Mouse (Mus musculus): Measurements from ENCODE around the gene Rnf216. TPM values are rescaled to one million over a fixed set of nuclear protein-coding genes. Genes with fewer than 3 reads are reported as not detected.

The Rnf216 gene
- polyA plus RNA-seq, 2 experiments: 9.7 to 10.8 TPM

DNA sequence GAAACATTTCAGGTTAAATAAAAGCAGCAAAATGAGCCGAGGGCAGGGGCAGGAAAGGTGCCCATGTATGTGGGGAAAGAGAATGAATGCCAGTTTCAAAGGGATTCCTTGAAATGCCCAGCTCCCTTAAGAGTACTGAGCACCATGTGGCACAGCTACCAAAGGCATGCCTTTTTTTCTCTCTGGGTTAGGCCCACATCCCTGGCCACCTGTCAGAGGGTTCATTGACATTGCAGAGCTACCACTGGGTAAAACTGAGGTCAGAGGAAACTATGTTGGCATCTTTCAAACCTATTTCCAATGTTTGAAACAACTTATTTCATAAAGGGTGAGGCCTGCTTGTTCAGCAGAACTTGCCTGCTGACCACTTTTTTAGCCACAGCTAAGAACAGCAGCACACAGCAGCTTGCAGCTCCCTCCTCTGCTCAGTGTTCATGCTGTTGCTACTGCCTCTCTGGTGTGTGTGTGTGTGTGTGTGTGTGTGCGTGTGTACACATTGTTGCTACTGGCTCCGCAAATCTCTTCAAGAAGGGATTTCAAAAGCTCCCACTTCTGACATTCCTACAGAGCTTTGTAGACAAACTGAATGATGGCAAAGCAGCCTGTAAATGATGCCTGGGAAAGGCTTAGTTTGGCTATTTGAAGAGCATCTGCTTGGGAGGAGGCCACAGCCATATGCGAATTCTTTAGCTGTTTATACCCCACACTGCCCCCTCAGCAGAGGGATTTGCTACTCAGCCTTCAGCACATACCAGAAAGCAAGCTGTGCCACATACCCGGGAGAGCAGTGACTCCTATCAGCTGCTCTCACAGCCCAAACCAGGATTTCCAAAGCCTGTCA lies 59.4 kb downstream of the Rnf216 start:
- no peaks in the 10 kb centered on the region for H3K27me3 ChIP-seq (ENCODE audit: control insufficient read depth, insufficient read depth, low read length)
- peak overlapping the region; percentile 60 for H3K9ac ChIP-seq (replicated peaks)
- no peak for ATAC-seq (ENCODE audit: insufficient read depth)
- H3K4me2 ChIP-seq (ENCODE audit: low read depth): peak overlapping the region; percentile 65
- H3K4me1 ChIP-seq (replicated peaks; ENCODE audit: control insufficient read depth in 2 of 2, insufficient read depth in 2 of 2, low read length in 1 of 2): peaks cover 90 to 93% of the 10 kb centered on the region in 2 experiments
- no peaks in the 10 kb centered on the region for H3K9me3 ChIP-seq (ENCODE audit: control insufficient read depth, low read length)
- TF ChIP-seq CTCF (IDR thresholded peaks at IDR 0.05; ENCODE audit: low read depth) (no peak), EP300 (IDR thresholded peaks at IDR 0.05; ENCODE audit: low read depth) (no peak)
- peak overlapping the region; percentile 96 for H3K27ac ChIP-seq
- WGBS (ENCODE audit: insufficient replicate concordance): 46% methylated on average over 5 of the region's 5 CpGs
- peaks cover 2% of the 10 kb centered on the region for H3K36me3 ChIP-seq (replicated peaks; ENCODE audit: control insufficient read depth, insufficient read depth, low read depth)
- peak overlapping the region in 1 of 2 experiments; percentile 8; a peak in 1 of 4 replicates for H3K4me3 ChIP-seq (ENCODE audit: insufficient read depth in 1 of 2, low read depth in 2 of 2, low read length in 2 of 2)
- no peak for DNase-seq (ENCODE audit: low read depth in 3 of 3, low spot score in 3 of 3)

DNA sequence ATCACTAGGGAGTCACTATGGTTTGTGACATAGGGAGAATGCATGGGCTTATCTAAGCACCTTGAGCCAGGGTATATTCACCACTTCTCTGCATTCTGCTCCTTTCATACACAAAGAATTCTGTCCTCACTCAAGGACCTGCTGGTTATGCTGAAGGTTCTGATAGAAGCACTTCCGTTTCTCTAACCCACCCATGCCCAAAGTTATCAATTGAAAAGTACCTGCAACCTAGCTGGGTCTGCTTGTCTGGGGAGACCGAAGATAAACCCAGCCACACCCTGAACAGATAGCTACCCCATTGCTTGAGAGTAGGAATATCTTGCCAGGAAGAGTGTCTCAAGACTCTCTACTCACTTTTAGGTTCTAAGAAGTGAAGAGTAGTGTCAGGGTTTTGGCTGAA lies 60.1 kb downstream of the Rnf216 start:
- H3K4me3 ChIP-seq (ENCODE audit: insufficient read depth in 1 of 2, low read depth in 2 of 2, low read length in 2 of 2): peak overlapping the region; percentile 9; a peak in 2 of 4 replicates
- DNase-seq (ENCODE audit: low read depth in 3 of 3, low spot score in 3 of 3) (peak; percentile 66 to 72 (median 71)), ATAC-seq (ENCODE audit: insufficient read depth) (peak; percentile 88)
- H3K4me1 ChIP-seq (replicated peaks; ENCODE audit: control insufficient read depth in 2 of 2, insufficient read depth in 2 of 2, low read length in 1 of 2): peaks cover 84 to 93% of the 10 kb centered on the region in 2 experiments
- no peaks in the 10 kb centered on the region for H3K27me3 ChIP-seq (ENCODE audit: control insufficient read depth, insufficient read depth, low read length)
- H3K4me2 ChIP-seq (ENCODE audit: low read depth): peak overlapping the region; percentile 65
- H3K36me3 ChIP-seq (replicated peaks; ENCODE audit: control insufficient read depth, insufficient read depth, low read depth): peaks cover 2% of the 10 kb centered on the region
- peak overlapping the region; percentile 60 for H3K9ac ChIP-seq (replicated peaks)
- H3K27ac ChIP-seq: peak overlapping the region; percentile 96
- WGBS (ENCODE audit: insufficient replicate concordance): 14% methylated on average over 2 of the region's 2 CpGs
- no peaks in the 10 kb centered on the region for H3K9me3 ChIP-seq (ENCODE audit: control insufficient read depth, low read length)
- TF ChIP-seq EP300 (IDR thresholded peaks at IDR 0.05; ENCODE audit: low read depth) (peak; percentile 86), CTCF (IDR thresholded peaks at IDR 0.05; ENCODE audit: low read depth) (no peak)

DNA sequence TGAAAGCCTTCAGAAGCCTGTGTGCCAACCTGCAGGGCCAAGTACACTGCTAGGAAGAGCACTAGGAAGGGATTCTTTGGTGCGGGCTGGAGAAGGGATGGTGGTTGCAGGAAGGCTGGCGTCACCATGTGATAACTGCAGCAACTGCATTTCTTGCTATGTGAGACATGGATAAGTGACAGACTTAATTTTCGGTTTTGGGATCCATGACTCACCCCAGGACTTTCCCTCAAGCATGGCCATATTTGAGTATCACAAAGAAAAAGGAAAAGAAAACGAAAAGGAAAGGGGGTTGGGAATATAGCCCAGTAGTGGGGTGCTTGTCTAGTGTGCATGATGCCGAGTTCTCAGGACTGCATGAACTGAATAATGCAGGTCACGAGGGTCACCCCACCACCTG lies 60.9 kb downstream of the Rnf216 start:
- H3K27ac ChIP-seq: peak overlapping the region; percentile 96
- H3K36me3 ChIP-seq (replicated peaks; ENCODE audit: control insufficient read depth, insufficient read depth, low read depth): peaks cover 2% of the 10 kb centered on the region
- H3K4me1 ChIP-seq (replicated peaks; ENCODE audit: control insufficient read depth in 2 of 2, insufficient read depth in 2 of 2, low read length in 1 of 2): peaks cover 76 to 88% of the 10 kb centered on the region in 2 experiments

DNA sequence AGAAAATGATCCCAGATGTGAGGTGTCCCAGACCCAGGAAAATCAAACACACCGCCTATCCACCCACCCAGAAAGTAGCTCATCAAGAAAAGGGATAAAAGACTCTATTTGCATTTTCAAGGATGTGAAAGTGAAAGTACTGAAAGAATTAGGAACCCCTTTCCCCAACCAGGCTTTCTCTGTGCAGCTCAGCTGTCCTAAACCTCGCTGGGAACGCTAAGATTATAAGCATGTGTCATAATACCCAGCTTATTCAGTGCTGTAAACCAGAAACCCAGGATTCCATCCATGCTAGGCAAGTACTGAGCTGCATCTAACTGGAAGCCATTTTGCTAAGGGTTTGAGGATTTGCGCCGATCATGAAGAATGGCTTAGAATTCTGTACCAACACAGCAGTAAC lies 62.5 kb downstream of the Rnf216 start:
- H3K27ac ChIP-seq: peak overlapping the region; percentile 42
- peaks cover 61 to 75% of the 10 kb centered on the region in 2 experiments for H3K4me1 ChIP-seq (replicated peaks; ENCODE audit: control insufficient read depth in 2 of 2, insufficient read depth in 2 of 2, low read length in 1 of 2)
- TF ChIP-seq EP300 (IDR thresholded peaks at IDR 0.05; ENCODE audit: low read depth): no peak
- no peak for TF ChIP-seq CTCF (IDR thresholded peaks at IDR 0.05; ENCODE audit: low read depth)
- no peaks in the 10 kb centered on the region for H3K27me3 ChIP-seq (ENCODE audit: control insufficient read depth, insufficient read depth, low read length)
- no peaks in the 10 kb centered on the region for H3K9me3 ChIP-seq (ENCODE audit: control insufficient read depth, low read length)
- ATAC-seq (ENCODE audit: insufficient read depth) (no peak), DNase-seq (ENCODE audit: low read depth in 3 of 3, low spot score in 3 of 3) (no peak)
- H3K36me3 ChIP-seq (replicated peaks; ENCODE audit: control insufficient read depth, insufficient read depth, low read depth): peaks cover 2% of the 10 kb centered on the region
- 85% methylated on average over 5 of the region's 5 CpGs for WGBS (ENCODE audit: insufficient replicate concordance)
- no peak overlapping the region for H3K9ac ChIP-seq (replicated peaks)
- no peak overlapping the region for H3K4me3 ChIP-seq (ENCODE audit: insufficient read depth in 1 of 2, low read depth in 2 of 2, low read length in 2 of 2)
- no peak overlapping the region for H3K4me2 ChIP-seq (ENCODE audit: low read depth)

More for the DNA sequence above, 60.9 kb downstream of the Rnf216 start:
- no peak for ATAC-seq (ENCODE audit: insufficient read depth)
- H3K4me3 ChIP-seq (ENCODE audit: insufficient read depth in 1 of 2, low read depth in 2 of 2, low read length in 2 of 2): no peak overlapping the region
- 55% methylated on average over 6 of the region's 6 CpGs for WGBS (ENCODE audit: insufficient replicate concordance)
- H3K9me3 ChIP-seq (ENCODE audit: control insufficient read depth, low read length): no peaks in the 10 kb centered on the region
- H3K27me3 ChIP-seq (ENCODE audit: control insufficient read depth, insufficient read depth, low read length): no peaks in the 10 kb centered on the region
- H3K9ac ChIP-seq (replicated peaks): peak overlapping the region; percentile 60
- no peak for DNase-seq (ENCODE audit: low read depth in 3 of 3, low spot score in 3 of 3)
- no peak for TF ChIP-seq EP300 (IDR thresholded peaks at IDR 0.05; ENCODE audit: low read depth)
- TF ChIP-seq CTCF (IDR thresholded peaks at IDR 0.05; ENCODE audit: low read depth): no peak
- peak overlapping the region; percentile 65 for H3K4me2 ChIP-seq (ENCODE audit: low read depth)

- Histone ChIP-seq H3K36me3 (replicated peaks; ENCODE audit: control insufficient read depth, insufficient read depth, low read depth) (peaks cover 4% of the 10 kb centered on the region), H3K4me2 (ENCODE audit: low read depth) (no peak overlapping the region), H3K27ac (peak overlapping the region; percentile 17; the same call in 1 of the 2 replicates), H3K4me3 (ENCODE audit: insufficient read depth in 1 of 2, low read depth in 2 of 2, low read length in 2 of 2) (no peak overlapping the region), H3K9me3 (ENCODE audit: control insufficient read depth, low read length) (no peaks in the 10 kb centered on the region), H3K27me3 (ENCODE audit: control insufficient read depth, insufficient read depth, low read length) (no peaks in the 10 kb centered on the region), H3K4me1 (replicated peaks; ENCODE audit: control insufficient read depth in 2 of 2, insufficient read depth in 2 of 2, low read length in 1 of 2) (peaks cover 56 to 75% of the 10 kb centered on the region in 2 experiments), H3K9ac (replicated peaks) (no peak overlapping the region)
- 84% methylated on average over 4 of the region's 4 CpGs for WGBS (ENCODE audit: insufficient replicate concordance)
- DNase-seq (ENCODE audit: low read depth in 3 of 3, low spot score in 3 of 3) (no peak), ATAC-seq (ENCODE audit: insufficient read depth) (no peak)
- TF ChIP-seq EP300 (IDR thresholded peaks at IDR 0.05; ENCODE audit: low read depth) (no peak), CTCF (IDR thresholded peaks at IDR 0.05; ENCODE audit: low read depth) (no peak)
Measured at GRCm38 (mm10) chr5:143049746-143050145, 63.0 kb downstream of the Rnf216 start.
